Mouse (Mus musculus) layer of hippocampus, postnatal 10 days (tissue): Measurements from ENCODE around the gene Usp38. TPM values are rescaled to one million over a fixed set of nuclear protein-coding genes. Genes with fewer than 3 reads are reported as not detected.

ENCODE experiments used
- DNase-seq, 2 experiments: peaks; one replicate each; pipeline ENCODE4 v3.0.0; 2021; ENCODE audit warnings: low spot score in 2 of 2
- total RNA-seq, 2 experiments: library from RNA; stranded (reverse); gene quantifications; 2 replicates each; pipeline ENCODE4 v1.2.3; 2021

Gene Usp38
- total RNA-seq, 2 experiments from 2014 or later: 26.1 to 26.5 TPM

DNA sequence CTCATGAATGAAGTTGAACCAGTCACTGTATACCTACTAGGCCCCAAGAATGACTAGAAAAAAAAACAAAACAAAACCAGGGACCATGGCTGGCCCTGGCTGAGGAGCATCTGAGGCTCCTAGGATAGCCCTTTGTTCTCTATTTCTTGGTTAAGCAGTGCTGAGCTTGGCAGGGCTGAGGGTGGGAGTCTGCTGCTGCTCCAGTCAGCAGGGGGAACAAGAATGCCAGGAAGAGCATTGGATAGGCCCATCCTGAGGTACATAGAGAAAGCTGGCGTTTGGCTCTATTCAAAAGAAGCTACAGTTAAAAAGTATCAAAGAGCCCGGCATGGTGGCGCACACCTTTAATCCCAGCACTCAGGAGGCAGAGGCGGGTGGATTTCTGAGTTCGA, 52.1 kb downstream of the Usp38 start:
- DNase-seq: no peak

DNA sequence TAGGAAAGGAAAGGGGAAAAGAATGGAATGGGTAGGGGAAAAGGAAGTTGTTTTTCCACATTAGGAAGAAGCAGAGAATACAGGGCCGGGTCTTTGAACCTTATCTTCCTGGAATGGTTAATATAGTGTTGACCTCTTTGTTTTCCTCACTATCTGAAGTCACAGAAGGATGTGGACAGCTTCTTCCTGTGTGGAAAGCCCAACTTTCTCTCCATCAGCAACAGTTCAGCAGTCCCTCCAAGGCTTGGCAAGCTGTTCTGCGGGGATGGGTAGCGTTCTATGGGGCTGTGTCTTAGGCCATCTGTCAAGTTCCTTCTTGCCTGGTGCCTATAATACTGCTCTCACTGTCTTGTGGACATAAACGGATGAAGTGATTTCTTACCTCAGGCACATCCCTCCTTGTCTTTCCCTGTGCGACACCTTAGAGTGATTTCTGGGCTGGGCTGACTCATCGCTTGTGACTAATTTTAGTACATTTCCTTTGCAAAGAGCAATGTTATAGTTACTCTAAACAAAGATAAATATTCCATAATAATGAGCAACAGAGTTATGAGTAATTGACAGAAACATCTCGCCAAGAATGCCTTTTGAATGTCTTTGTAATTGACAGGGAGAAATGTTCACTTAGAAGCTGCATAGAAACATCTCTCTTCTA, 52.7 kb downstream of the Usp38 start:
- DNase-seq: no peak

DNA sequence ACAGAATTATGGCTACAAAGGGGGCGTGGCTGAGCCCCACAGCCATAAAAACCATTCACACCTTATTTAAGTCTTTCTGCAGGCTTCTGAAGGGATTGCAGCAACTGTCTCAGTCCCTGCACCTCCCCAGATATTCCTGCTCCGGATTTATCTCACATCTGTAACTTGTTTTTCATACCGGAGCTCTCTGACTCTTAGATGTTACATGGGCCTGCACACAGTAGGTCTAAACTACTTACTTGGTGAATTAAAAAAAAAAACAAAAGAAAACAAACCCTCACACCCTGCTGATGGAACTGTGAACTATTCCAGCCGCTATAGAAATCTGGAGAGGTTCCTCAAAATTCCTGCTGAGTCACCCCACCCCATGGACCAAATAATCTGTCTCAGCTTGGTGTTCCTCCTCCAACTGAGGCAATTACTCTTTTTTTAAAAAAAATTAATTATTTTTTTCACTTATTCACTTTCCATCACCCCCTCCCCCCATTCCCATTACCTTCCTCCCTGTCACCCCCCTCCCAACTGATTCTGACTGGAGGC, 53.6 kb downstream of the Usp38 start:
- no peak for DNase-seq

DNA sequence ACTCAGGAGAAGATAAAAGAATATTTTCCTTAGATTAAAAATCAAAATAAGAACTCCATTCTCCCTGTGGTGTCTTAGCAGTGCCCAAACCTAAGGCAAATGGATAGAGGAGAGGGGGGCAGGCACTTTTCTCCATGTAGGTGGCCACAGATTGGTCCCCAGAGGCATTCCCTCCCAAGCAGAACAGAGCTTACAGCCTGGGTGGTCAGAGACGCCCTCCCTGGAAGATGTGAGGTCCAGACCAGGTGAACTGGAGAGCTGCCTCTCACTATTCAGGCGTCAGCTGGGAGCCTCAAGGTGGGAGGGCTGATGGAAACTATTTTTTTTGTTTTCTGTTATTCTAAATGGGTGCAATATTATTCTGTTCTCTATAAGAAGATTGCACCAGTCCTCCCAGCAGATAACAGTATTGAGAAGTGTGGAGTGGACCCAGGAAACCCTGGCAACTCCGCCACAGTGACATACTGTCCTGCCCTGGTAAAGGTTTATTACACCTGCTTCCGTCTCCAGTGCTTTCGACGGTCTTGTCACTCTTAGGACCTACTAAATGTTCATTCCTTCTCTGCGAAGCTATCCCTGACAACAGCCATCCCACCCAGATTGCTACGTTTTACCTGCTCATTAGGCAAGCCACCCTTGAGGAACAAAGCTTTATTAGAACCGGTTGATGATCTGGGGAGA, 55.0 kb downstream of the Usp38 start:
- DNase-seq: no peak

DNA sequence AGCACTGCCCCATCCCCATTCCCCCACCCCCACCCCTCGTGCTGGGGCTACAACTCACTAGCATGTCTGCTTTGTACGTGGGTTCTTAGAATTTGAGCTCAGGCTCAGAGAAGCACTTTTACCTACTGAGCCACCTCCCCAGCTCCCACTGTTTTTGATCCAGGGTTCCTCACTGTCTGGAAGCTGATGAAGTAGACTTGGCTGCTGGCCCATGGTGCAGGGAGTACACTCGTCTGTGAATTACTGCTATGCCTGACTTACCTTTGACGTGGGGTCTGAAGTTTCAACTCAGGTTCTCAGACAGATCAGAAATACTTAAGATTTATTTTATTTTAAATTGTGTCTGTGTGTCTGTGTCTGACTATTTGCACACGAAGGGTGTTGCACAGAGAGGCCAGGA, 57.0 kb downstream of the Usp38 start:
- no peak for DNase-seq

DNA sequence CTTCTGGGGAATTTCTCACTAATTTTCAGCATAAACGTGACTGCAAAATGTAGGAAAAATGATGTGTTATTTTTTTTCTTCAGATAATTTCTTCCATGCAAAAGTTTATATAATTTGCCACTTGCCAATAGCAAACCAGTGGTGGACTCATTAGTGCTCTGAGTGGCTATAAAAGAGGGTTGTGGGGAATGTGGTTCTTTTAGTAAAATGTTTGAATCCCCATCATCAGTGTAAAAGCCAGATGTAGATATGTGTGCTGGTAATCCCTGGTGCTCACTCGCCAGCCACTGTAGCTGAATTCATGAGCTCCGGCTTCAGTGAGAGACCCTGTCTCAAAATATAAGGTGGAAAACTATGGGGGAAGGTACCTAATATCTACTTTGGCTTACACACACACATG, 61.8 kb downstream of the Usp38 start:
- no peak for DNase-seq

DNA sequence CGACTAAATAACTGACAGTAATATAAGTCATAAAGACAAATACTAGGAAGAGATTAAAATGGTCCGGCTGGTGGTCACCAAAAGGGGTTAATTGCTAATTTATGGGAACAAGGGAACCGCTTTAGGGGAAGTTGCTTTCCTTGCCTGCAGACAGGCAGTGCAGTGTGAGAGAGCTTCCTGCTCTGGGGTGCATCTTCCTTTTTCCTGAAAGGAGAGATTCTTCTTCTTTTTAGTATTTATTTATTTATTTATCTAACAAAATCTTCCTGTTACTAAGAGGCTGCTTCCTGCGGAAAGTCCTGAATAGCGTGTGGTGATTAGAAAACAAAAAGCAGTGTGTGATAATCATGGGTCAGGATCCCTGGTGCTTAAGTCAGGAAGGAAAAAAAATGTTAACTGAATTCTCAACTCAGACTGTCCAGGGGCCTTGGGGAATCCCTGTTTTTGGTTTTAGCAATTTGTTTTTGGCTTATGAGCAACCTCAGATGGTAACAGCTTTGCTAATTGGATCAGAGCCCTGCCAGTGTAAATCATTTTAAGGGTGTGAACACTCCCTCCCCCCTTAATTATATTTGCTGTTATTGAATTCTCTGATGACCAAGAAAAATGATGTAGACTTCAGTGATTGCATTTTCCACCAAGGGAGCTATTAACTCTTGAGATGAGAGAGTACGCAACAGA, 62.4 kb downstream of the Usp38 start:
- DNase-seq: peak; percentile 10 to 14

DNA sequence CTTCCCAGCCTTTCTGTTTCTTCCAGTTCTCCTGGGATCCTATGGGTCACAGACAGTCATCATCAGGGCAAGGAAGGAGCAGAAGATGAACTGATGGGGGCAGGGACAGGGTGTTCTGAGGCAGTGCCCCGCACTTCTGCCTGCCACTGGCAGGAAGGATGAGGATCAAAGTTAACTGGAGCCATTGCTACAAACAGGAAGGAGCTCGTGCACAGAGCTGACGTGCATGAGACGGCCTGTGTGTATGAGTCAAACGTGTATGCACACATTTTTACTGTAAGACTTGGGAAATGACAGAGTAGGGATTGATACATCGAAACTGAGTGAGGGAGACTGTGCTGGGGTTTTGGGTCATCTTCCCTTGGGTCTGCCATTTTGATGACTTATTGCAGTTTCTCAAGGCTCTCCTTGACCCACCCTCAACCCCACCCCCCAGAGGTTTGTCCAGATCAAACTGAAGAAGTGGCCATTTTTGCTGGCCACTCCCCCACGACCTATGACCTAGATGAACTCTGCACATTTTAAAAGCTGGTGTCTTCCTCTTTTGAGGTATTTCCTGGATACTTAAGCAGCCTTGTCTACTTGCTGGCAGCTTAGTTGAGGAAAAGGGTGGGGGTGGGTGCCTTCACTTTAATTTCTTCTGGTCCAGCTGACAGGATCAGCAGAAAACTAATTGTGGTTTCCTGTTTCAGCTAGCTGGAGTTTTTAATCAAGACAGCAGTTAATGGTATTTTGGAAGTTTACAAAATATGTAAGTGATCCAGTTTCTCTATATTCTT, 66.1 kb downstream of the Usp38 start:
- no peak for DNase-seq

DNA sequence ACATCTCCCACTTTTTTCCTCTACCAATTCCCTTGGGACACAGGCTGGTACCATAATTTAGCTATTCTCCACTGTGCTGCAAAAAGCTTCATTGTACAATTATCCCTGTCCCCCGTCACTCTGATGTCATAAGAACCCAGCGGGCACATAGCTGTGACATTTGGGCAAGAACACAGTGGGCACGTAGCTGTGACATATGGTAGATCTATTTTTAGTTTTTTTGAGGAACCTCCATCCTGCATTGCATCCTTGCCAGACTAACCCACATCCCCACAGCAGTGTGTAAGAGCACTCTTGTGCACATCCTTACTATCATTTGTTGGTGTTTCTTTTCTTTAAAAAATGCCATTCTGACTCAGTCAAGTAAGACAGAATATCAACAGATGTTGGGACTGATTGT, 71.0 kb downstream of the Usp38 start:
- no peak for DNase-seq

DNA sequence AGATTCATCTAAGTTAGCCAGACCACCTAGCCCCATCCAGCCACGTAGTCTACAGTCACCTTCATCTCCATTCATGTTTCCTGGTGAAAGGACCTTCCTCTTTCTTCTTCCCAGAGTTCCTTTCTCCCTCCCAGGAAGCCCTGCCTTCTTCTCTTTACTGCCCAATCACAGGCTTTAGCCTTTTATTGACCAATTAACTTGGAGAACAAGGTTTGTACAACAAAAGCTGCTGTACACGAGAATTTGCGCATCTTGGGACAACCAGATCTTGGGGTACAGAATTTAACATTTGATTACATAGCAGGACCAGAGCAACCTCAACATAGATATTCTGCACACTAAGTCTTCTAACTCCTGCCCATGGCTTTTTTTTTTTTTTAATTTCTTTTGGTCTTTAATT, 73.1 kb downstream of the Usp38 start:
- DNase-seq: no peak

DNA sequence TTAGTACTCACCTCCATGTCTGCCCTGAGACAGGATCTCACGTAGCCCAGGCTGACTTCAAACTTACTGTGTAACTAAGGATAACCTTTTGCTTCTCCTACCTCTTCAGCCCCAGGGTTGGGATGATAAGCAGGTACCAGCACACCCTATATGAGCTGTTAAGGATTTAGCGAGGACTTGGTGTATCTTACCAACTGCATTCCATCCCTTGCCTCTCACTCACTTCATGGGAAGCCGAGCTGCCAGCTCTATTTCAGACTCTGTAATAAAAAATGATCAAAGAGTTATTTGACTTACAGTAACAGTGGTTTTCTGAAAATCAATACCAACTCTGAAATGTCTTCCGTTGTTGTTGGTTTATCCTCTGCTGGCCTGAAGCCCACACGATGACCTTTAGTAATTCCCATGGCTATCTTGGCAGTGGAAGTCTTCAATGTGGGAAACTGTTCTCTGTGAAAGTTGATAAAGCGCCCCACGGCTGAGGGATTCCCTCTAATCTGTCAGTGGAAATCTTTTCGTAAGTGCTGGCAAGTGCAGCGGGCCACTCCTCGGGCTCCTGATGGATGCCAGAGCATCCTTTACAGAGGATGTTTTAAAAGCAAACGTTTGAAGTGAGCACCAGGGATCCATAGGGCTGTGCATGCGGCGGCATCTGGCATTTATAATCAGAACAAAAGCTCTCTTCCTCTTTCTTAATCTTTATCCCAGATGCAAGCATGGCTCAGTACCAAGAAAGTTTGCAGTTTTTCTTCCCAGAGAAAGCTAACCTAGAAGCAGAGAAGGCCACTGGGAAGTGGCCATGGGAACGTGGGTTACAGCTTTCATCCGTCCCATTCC, 76.7 kb downstream of the Usp38 start:
- DNase-seq: no peak

Other genes with a start within 250 kb of the Usp38 start
- 10 to 100 TPM; 17.4 to 18.6 TPM for gene Gab1, start 134.4 kb downstream of the Usp38 start, total RNA-seq